Mouse (Mus musculus): ENCODE results near the gene Usb1. TPM values are rescaled to one million over a fixed set of nuclear protein-coding genes. Genes with fewer than 3 reads are reported as not detected.

Usb1 gene
- polyA plus RNA-seq, 1 experiment from 2014 or later = 26.1 TPM

Other genes with a start within 250 kb of the Usb1 start
- 8.7 and 9.3 TPM in 2 replicates for gene Kifc3, start 129.5 kb upstream of the Usb1 start, polyA plus RNA-seq (2014; fragmentation: Nextera tagmentation; extraction: Ambion mirVana)
- 0.71 and 1.00 TPM in 2 replicates for gene Cngb1, start 25.7 kb upstream of the Usb1 start, polyA plus RNA-seq (2014; fragmentation: Nextera tagmentation; extraction: Ambion mirVana)
- 0.40 TPM in 1 of 2 replicates, not detected in the other for gene Tepp, start 21.7 kb upstream of the Usb1 start, polyA plus RNA-seq (2014; fragmentation: Nextera tagmentation; extraction: Ambion mirVana)
- gene Zfp319, start 334 bp upstream of the Usb1 start, polyA plus RNA-seq (2014; fragmentation: Nextera tagmentation; extraction: Ambion mirVana) = 5.2 and 5.3 TPM in 2 replicates
- gene Mmp15, start 20.0 kb downstream of the Usb1 start, polyA plus RNA-seq (2014; fragmentation: Nextera tagmentation; extraction: Ambion mirVana) = 49.7 and 58.5 TPM in 2 replicates
- 184 and 195 TPM in 2 replicates for gene Cfap20, start 102.6 kb downstream of the Usb1 start, polyA plus RNA-seq (2014; fragmentation: Nextera tagmentation; extraction: Ambion mirVana)
- gene Csnk2a2, start 157.8 kb downstream of the Usb1 start, polyA plus RNA-seq (2014; fragmentation: Nextera tagmentation; extraction: Ambion mirVana) = 16.7 and 17.4 TPM in 2 replicates
- 2.4 and 2.8 TPM in 2 replicates for gene Ccdc113, start 201.8 kb downstream of the Usb1 start, polyA plus RNA-seq (2014; fragmentation: Nextera tagmentation; extraction: Ambion mirVana)
- gene Prss54, start 244.1 kb downstream of the Usb1 start, polyA plus RNA-seq (2014; fragmentation: Nextera tagmentation; extraction: Ambion mirVana) = not detected in 2 replicates